Mouse (Mus musculus) fibroblast of lung, adult 2 months (primary cell): Measurements from ENCODE around the gene Prex1.

Experiments used
- DNase-seq: peaks from one replicate; pipeline ENCODE4 v3.0.0-alpha.2; 2011; ENCODE audit warnings: low read depth

The Prex1 gene

GRCm38 (mm10) chr2:166720416-166720815, 6.8 kb upstream of the Prex1 start:
- DNase-seq = no peak

GRCm38 (mm10) chr2:166719930-166720305, 6.3 kb upstream of the Prex1 start:
- DNase-seq = no peak

- no peak for DNase-seq
Observed at GRCm38 (mm10) chr2:166719301-166719929, 5.8 kb upstream of the Prex1 start.

GRCm38 (mm10) chr2:166716067-166716466, 2.4 kb upstream of the Prex1 start:
- DNase-seq = no peak

GRCm38 (mm10) chr2:166714427-166714699, 731 bp upstream of the Prex1 start:
- no peak for DNase-seq

GRCm38 (mm10) chr2:166712801-166713689, 587 bp downstream of the Prex1 start:
- DNase-seq = no peak

GRCm38 (mm10) chr2:166712310-166712709, 1.3 kb downstream of the Prex1 start:
- DNase-seq = no peak

GRCm38 (mm10) chr2:166711681-166712132, 1.9 kb downstream of the Prex1 start:
- DNase-seq = no peak

- no peak for DNase-seq
Observed at GRCm38 (mm10) chr2:166709883-166710282, 3.7 kb downstream of the Prex1 start.

GRCm38 (mm10) chr2:166708304-166708703, 5.3 kb downstream of the Prex1 start:
- no peak for DNase-seq

- DNase-seq = no peak
Observed at GRCm38 (mm10) chr2:166706526-166706925, 7.1 kb downstream of the Prex1 start.

- no peak for DNase-seq
Observed at GRCm38 (mm10) chr2:166703491-166703890, 10.1 kb downstream of the Prex1 start.

GRCm38 (mm10) chr2:166702113-166702445, 11.6 kb downstream of the Prex1 start:
- no peak for DNase-seq

- no peak for DNase-seq
Observed at GRCm38 (mm10) chr2:166701248-166702112, 12.2 kb downstream of the Prex1 start.

GRCm38 (mm10) chr2:166700732-166701131, 12.9 kb downstream of the Prex1 start:
- no peak for DNase-seq

GRCm38 (mm10) chr2:166700116-166700515, 13.5 kb downstream of the Prex1 start:
- DNase-seq = no peak

GRCm38 (mm10) chr2:166699552-166699951, 14.1 kb downstream of the Prex1 start:
- DNase-seq = no peak

GRCm38 (mm10) chr2:166694616-166695015, 19.0 kb downstream of the Prex1 start:
- no peak for DNase-seq

- no peak for DNase-seq
Observed at GRCm38 (mm10) chr2:166693394-166693793, 20.2 kb downstream of the Prex1 start.

- peak; percentile 31 for DNase-seq
Observed at GRCm38 (mm10) chr2:166691602-166692509, 21.8 kb downstream of the Prex1 start.

GRCm38 (mm10) chr2:166686917-166687316, 26.7 kb downstream of the Prex1 start:
- no peak for DNase-seq

GRCm38 (mm10) chr2:166685824-166686223, 27.8 kb downstream of the Prex1 start:
- DNase-seq = no peak
